In genomic region chr4:97825841-97826240, GRCm38 (mm10) we compare ENCODE assay signal across 20 mouse cellular contexts. TPM values are rescaled to one million over a fixed set of nuclear protein-coding genes. Genes with fewer than 3 reads are reported as not detected.
DNase-seq lines count a peak whose midpoint lies in the region; ATAC-seq lines count a peak whose summit lies in the region.
"Had no signal": no experiment of that assay in that cellular context is flagged by ENCODE, and none has a peak within 500 bp of the region (broad histone marks: within the 10 kb centered on the region; RNA-seq: fewer than 3 reads in every experiment).

No protein-coding gene starts in this region.

- no peaks in the 10 kb centered on the region for H3K36me3 ChIP-seq in embryonic facial prominence, embryonic 12.5 days
- no peaks in the 10 kb centered on the region for H3K36me3 ChIP-seq in embryonic facial prominence, embryonic 10.5 days (replicated peaks)
- H3K36me3 ChIP-seq in heart, embryonic 14.5 days (ENCODE audit: control insufficient read depth, insufficient read depth, low read length): no peaks in the 10 kb centered on the region
- no peaks in the 10 kb centered on the region for H3K36me3 ChIP-seq in forebrain, embryonic 13.5 days (ENCODE audit: poor library complexity, severe bottlenecking)
- H3K36me3 ChIP-seq: hindbrain, embryonic 10.5 days; intestine, embryonic 15.5 days; liver, embryonic 15.5 days; neural tube, embryonic 12.5 days had no signal

- no peak overlapping the region for H3K9ac ChIP-seq in embryonic facial prominence, embryonic 12.5 days
- peak overlapping the region; percentile 21; the same call in 1 of the 2 replicates for H3K9ac ChIP-seq in heart, embryonic 14.5 days (ENCODE audit: low read length)
- H3K9ac ChIP-seq in forebrain, embryonic 13.5 days: no peak overlapping the region
- H3K9ac ChIP-seq: intestine, embryonic 15.5 days; limb, embryonic 12.5 days; liver, embryonic 15.5 days; neural tube, embryonic 12.5 days had no signal

- H3K9me3 ChIP-seq in embryonic facial prominence, embryonic 12.5 days: no peaks in the 10 kb centered on the region
- H3K9me3 ChIP-seq in embryonic facial prominence, embryonic 10.5 days: no peaks in the 10 kb centered on the region
- no peaks in the 10 kb centered on the region for H3K9me3 ChIP-seq in heart, embryonic 14.5 days (ENCODE audit: control insufficient read depth, low read length)
- no peaks in the 10 kb centered on the region for H3K9me3 ChIP-seq in forebrain, embryonic 13.5 days (replicated peaks)
- H3K9me3 ChIP-seq: hindbrain, embryonic 10.5 days; intestine, embryonic 15.5 days; limb, embryonic 12.5 days; liver, embryonic 15.5 days; neural tube, embryonic 12.5 days had no signal

- H3K4me3 ChIP-seq in embryonic facial prominence, embryonic 12.5 days: no peak overlapping the region
- no peak overlapping the region for H3K4me3 ChIP-seq in embryonic facial prominence, embryonic 10.5 days
- no peak overlapping the region for H3K4me3 ChIP-seq in heart, embryonic 14.5 days (ENCODE audit: control insufficient read depth in 1 of 2, insufficient read depth in 1 of 2, low read depth in 1 of 2, low read length in 2 of 2)
- H3K4me3 ChIP-seq in forebrain, embryonic 13.5 days: no peak overlapping the region
- H3K4me3 ChIP-seq: hindbrain, embryonic 10.5 days; intestine, embryonic 15.5 days; left cerebral cortex, adult 2 months; limb, embryonic 12.5 days; liver, embryonic 15.5 days; neural tube, embryonic 12.5 days had no signal

- 68% methylated on average over 4 of the region's 4 CpGs for WGBS in embryonic facial prominence, embryonic 12.5 days
- WGBS in embryonic facial prominence, embryonic 10.5 days: 75% methylated on average over 4 of the region's 4 CpGs
- WGBS in heart, embryonic 14.5 days: 65% methylated on average over 4 of the region's 4 CpGs
- 46% methylated on average over 4 of the region's 4 CpGs for WGBS in forebrain, embryonic 13.5 days

- no peak for DNase-seq in embryonic facial prominence, embryonic 10.5 days (ENCODE audit: low spot score)
- no peak for DNase-seq in heart, postnatal 25 days (ENCODE audit: low spot score)
- peak; percentile 23 for DNase-seq in MN1 (ENCODE audit: low spot score)
- DNase-seq in cerebellum, postnatal 25 days: no peak
- DNase-seq in ovary, postnatal 36 days (ENCODE audit: low spot score): no peak
- DNase-seq: B cell, adult 2 months; cerebellum, adult 11-12 months; thymus, adult 18-20 months had no signal

- H3K4me2 ChIP-seq in embryonic facial prominence, embryonic 12.5 days (replicated peaks): no peak overlapping the region
- H3K4me2 ChIP-seq in heart, embryonic 14.5 days (ENCODE audit: low read length): no peak overlapping the region
- no peak overlapping the region for H3K4me2 ChIP-seq in forebrain, embryonic 13.5 days
- H3K4me2 ChIP-seq: intestine, embryonic 15.5 days; limb, embryonic 12.5 days; liver, embryonic 15.5 days; neural tube, embryonic 12.5 days had no signal

- no peaks in the 10 kb centered on the region for H3K27me3 ChIP-seq in embryonic facial prominence, embryonic 12.5 days
- no peaks in the 10 kb centered on the region for H3K27me3 ChIP-seq in embryonic facial prominence, embryonic 10.5 days (replicated peaks; ENCODE audit: low read depth, poor library complexity, severe bottlenecking)
- no peaks in the 10 kb centered on the region for H3K27me3 ChIP-seq in heart, embryonic 14.5 days (ENCODE audit: control insufficient read depth, insufficient read depth, low read length)
- no peaks in the 10 kb centered on the region for H3K27me3 ChIP-seq in forebrain, embryonic 13.5 days
- H3K27me3 ChIP-seq: intestine, embryonic 15.5 days; limb, embryonic 12.5 days; liver, embryonic 15.5 days; neural tube, embryonic 12.5 days had no signal

- H3K4me1 ChIP-seq in embryonic facial prominence, embryonic 12.5 days: peaks cover 48% of the 10 kb centered on the region
- H3K4me1 ChIP-seq in embryonic facial prominence, embryonic 10.5 days: peaks cover 30% of the 10 kb centered on the region
- H3K4me1 ChIP-seq in heart, embryonic 14.5 days (ENCODE audit: control insufficient read depth in 2 of 2, insufficient read depth in 2 of 2, low read length in 2 of 2): peaks cover 23 to 74% of the 10 kb centered on the region in 2 experiments
- peaks cover 71% of the 10 kb centered on the region for H3K4me1 ChIP-seq in forebrain, embryonic 13.5 days
- H3K4me1 ChIP-seq: intestine, embryonic 15.5 days had no signal

- intact Hi-C loops in heart, postnatal 25 days (cut with DNase I): no loop called here

- ATAC-seq in embryonic facial prominence, embryonic 12.5 days (ENCODE audit: insufficient number of reproducible peaks, insufficient read depth, low FRiP score, low TSS enrichment): no peak
- ATAC-seq in heart, embryonic 14.5 days (ENCODE audit: insufficient number of reproducible peaks, insufficient read depth, low FRiP score, low read depth): no peak
- ATAC-seq in forebrain, embryonic 13.5 days: peak; percentile 50; the same call in 1 of the 2 replicates
- ATAC-seq: intestine, embryonic 15.5 days had no signal

- H3K27ac ChIP-seq in embryonic facial prominence, embryonic 12.5 days: 0 out of 2 replicates have a peak overlapping the region, but pooled peaks have one; percentile 46
- no peak overlapping the region for H3K27ac ChIP-seq in embryonic facial prominence, embryonic 10.5 days (replicated peaks)
- H3K27ac ChIP-seq in heart, embryonic 14.5 days (replicated peaks in 1 of 2; ENCODE audit: control insufficient read depth in 1 of 2, insufficient read depth in 1 of 2, low read depth in 2 of 2, low read length in 2 of 2): peak overlapping the region; percentile 62 to 91; a peak in 3 of 4 replicates
- H3K27ac ChIP-seq in forebrain, embryonic 13.5 days: peak overlapping the region; percentile 51; the same call in 1 of the 2 replicates
- H3K27ac ChIP-seq: hindbrain, embryonic 10.5 days; intestine, embryonic 15.5 days; kidney, postnatal 0 days; left cerebral cortex, adult 2 months; limb, embryonic 12.5 days; liver, embryonic 15.5 days; neural tube, embryonic 12.5 days had no signal

RNA-seq across cellular contexts. Expression of gene E130114P18Rik, which starts 48.0 kb away (rescaled TPM):
- polyA plus RNA-seq in embryonic facial prominence, embryonic 12.5 days (2016; fragmentation: Nextera tagmentation; extraction: Ambion mirVana): 7.5 and 8.7 TPM in 2 replicates
- 10.9 and 13.6 TPM in 2 replicates for polyA plus RNA-seq in embryonic facial prominence, embryonic 10.5 days (2016; fragmentation: Nextera tagmentation; extraction: Ambion mirVana)
- polyA plus RNA-seq in heart, embryonic 14.5 days (2014; fragmentation: Nextera tagmentation; extraction: Ambion mirVana): 0.57 and 0.59 TPM in 2 replicates
- not detected for total RNA-seq in heart, postnatal 25 days (2021)
- polyA plus RNA-seq in forebrain, embryonic 13.5 days (2015; fragmentation: Nextera tagmentation; extraction: Ambion mirVana): 64.7 and 71.1 TPM in 2 replicates
- total RNA-seq: common myeloid progenitor, adult 5-6 weeks; gastrocnemius, adult 8-10 months had no signal

RNA-seq across cellular contexts. Expression of gene Nfia, which starts 53.3 kb away (rescaled TPM):
- polyA plus RNA-seq in embryonic facial prominence, embryonic 12.5 days (2016; fragmentation: Nextera tagmentation; extraction: Ambion mirVana): 51.0 and 51.5 TPM in 2 replicates
- 8.0 and 17.0 TPM in 2 replicates for polyA plus RNA-seq in embryonic facial prominence, embryonic 10.5 days (2016; fragmentation: Nextera tagmentation; extraction: Ambion mirVana)
- polyA plus RNA-seq in heart, embryonic 14.5 days (2014; fragmentation: Nextera tagmentation; extraction: Ambion mirVana): 50.9 and 54.3 TPM in 2 replicates
- 100 to 1,000 TPM; 134 to 149 TPM for total RNA-seq in heart, postnatal 25 days (2021)
- 93.7 and 121 TPM in 2 replicates for polyA plus RNA-seq in forebrain, embryonic 13.5 days (2015; fragmentation: Nextera tagmentation; extraction: Ambion mirVana)
